Mouse (Mus musculus) spleen, adult 12 weeks (tissue): ENCODE measurements around the gene Sertad4.

Experiments used
- DNase-seq: peaks from one replicate; pipeline ENCODE4 v3.0.0; 2022; ENCODE audit warnings: low spot score

The Sertad4 gene

DNA sequence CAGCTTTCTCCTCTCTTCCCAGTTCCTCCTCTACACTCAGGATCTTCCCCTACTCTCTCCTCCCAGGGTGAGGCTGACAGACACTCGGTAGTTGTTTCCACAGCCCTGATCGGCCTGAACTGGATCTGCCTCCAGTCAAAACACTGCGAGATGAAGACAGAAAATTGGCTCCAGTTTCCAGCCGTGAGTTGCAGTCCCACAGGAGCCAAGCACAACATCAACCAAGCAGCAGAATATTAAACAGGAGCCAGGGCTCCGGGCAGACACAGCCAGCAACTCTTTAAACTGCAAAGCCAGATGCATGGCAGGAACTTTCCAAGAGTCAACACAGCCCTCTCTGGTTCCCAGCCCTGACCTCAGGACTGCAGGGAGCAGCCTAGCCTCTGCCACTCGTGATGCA is 3.9 kb downstream of the Sertad4 start:
- no peak for DNase-seq

GRCm38 (mm10) chr1:192851126-192851525 is 4.4 kb downstream of the Sertad4 start:
- no peak for DNase-seq

GRCm38 (mm10) chr1:192849616-192850015 is 5.9 kb downstream of the Sertad4 start:
- no peak for DNase-seq

- DNase-seq: no peak
Measured at GRCm38 (mm10) chr1:192847254-192847653, 8.3 kb downstream of the Sertad4 start.

DNA sequence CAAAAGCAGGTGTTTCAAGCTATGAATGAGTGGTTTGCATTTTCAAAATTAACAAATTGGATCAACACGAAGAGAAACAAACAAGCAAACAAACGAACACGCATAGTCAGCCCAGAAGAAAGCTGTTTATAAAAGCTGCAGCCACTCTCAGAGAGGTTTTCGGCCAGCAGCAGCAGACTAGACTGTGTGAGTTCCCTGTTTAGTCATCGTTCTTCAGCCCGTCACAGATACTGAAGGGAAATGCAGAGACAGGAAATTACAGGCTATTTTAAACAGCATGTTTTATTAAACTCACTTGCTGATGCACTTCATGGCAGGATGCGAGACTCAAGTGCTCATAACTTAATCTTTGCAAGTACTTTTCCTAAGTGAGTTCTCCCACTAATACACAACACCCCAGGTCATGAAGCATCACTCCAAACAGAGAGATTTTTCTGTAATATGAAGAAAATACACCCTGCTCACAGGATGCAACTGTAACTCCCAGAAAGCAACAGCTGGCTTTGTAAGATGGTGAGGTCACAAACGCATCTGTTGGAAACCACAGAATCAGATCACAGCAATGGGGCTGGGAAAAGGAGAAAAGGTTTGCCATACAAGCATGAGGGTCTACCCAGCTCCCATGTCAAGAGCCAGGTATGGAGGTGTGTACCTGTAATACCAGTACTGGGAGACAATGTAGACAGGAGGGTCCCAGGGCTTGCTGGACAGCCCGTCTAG is 14.3 kb downstream of the Sertad4 start:
- no peak for DNase-seq

GRCm38 (mm10) chr1:192840655-192841054 is 14.9 kb downstream of the Sertad4 start:
- no peak for DNase-seq

DNA sequence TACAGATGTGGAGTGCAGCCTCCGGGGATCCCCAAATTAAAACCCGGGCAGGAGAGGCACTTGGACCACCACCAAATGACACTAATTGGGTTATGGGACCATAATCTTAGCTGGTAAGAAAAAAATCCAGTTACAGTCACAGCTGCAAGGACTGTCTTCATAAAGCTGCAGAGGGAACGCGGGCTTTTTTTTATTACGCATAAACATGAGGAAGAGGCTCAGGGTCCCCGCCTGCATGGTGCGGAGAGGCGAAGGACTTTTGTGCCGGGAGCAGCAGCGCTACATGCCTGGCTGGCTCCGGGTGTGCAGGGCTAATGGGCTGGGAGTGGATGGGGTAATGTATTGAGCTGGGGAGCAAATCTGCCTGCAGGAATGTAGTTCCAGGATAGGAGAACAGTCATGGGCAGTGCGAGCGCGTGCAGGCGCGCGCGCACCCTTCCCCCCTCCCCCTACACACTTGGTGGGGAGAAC is 20.3 kb downstream of the Sertad4 start:
- DNase-seq: no peak

DNA sequence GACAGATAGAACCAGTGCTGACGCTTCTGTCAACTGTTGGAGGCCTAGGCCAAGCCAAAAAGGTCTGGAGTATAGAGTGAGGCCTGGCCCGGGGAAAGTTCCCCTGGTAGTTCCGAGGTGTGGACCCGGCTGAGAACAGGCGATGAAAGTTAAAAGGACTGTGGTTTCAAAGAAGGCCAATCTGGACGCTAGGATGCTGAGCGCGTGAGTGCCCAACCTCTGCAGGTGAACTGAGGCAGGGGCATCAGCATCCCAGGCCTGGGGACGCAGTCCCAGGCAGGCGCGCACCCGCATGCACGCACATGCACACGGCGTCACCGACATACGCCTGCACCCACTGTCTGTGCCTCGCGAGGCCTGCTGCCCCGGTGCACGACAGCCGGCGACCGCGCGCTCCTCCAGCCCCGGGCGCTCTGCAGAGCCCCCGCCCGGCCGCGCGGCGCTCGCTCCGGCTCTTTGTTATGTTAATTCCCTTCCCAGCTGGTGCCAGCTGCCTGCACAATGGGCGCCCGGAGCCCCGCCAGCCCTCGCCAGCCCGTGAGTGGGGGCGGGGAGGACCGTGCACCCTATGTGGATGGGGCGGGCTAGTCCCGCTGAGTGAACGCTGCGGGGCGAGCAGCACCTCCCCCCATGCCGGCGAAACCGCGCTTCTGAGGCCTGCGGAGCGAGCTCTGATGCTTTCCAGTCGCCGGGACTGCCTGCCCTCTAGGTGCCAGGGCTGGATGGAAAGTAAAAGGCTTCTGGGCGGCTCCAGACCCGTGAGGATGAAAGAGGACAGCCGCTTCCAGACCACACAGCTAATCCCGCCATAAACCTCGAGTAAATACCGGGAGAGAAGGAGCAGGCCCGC is 21.0 kb downstream of the Sertad4 start:
- DNase-seq: no peak

GRCm38 (mm10) chr1:192833586-192833985 is 22.0 kb downstream of the Sertad4 start:
- DNase-seq: no peak

DNA sequence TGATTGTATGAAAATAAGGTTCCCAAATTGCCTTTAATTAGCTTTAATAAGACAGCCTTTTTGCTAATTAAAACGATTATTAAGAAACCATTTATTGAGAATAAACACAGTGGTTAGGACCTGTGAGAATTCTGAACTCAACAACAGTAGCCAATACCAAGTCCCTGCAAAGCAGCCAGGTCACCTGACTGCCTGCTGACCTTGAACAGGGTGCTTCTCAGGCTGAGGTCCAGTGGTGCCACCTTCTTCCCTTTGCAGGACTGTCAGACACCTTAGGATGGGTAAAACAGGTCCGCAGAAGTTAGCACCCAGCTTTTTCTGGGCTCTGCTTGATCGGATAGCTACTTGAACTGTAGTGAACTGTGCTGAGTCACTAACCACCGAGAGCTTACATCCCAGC is 22.5 kb downstream of the Sertad4 start:
- DNase-seq: no peak

GRCm38 (mm10) chr1:192832338-192832737 is 23.2 kb downstream of the Sertad4 start:
- DNase-seq: no peak

DNA sequence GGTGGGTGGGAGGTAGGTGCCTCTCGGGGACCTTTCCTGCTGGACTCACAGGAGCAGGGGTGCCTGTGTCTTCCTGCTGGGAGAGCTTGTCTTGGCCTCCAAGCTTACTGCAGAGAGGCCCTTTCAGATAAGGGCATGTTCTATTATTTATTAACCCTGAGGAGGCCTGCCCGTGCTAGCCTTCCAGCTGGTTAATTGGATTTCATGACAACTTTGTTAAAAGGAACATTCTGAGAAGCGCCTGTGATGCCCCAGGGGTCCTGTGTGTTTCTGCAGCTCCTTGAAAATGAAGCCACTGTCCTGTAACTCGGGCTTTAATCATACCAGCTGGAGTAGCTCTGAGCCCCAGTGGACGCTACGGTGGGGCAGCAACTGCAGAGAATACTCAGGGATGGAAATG is 25.1 kb downstream of the Sertad4 start:
- no peak for DNase-seq

- DNase-seq: no peak
Measured at GRCm38 (mm10) chr1:192828928-192829327, 26.6 kb downstream of the Sertad4 start.

- DNase-seq: no peak
Measured at GRCm38 (mm10) chr1:192827955-192828354, 27.6 kb downstream of the Sertad4 start.

GRCm38 (mm10) chr1:192825746-192826145 is 29.8 kb downstream of the Sertad4 start:
- peak; percentile 15 for DNase-seq

- DNase-seq: no peak
Measured at GRCm38 (mm10) chr1:192822652-192823525, 32.7 kb downstream of the Sertad4 start.

GRCm38 (mm10) chr1:192822309-192822651 is 33.3 kb downstream of the Sertad4 start:
- no peak for DNase-seq

GRCm38 (mm10) chr1:192818334-192818733 is 37.2 kb downstream of the Sertad4 start:
- no peak for DNase-seq

GRCm38 (mm10) chr1:192815789-192816188 is 39.8 kb downstream of the Sertad4 start:
- no peak for DNase-seq

DNA sequence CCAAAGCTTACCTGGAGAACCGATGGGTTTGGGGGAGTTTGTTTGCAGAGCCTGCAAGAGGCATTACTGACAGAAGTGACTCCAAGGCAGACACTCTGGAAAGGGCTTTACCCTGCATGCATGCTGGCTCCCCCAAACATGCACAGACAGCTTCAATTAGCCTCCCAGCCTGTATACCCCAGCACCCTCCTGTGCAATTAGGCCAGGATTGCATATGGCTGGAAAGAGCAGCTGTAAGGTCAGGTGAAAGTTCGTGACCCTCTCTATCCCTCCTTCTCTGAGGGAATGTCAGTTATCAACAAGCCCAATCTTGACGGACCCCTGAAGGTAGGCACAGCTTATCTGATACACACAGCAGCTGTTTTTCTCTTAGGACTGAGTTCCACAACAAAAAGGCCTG is 40.9 kb downstream of the Sertad4 start:
- no peak for DNase-seq

GRCm38 (mm10) chr1:192812758-192813157 is 42.8 kb downstream of the Sertad4 start:
- no peak for DNase-seq

- no peak for DNase-seq
Measured at GRCm38 (mm10) chr1:192812290-192812689, 43.3 kb downstream of the Sertad4 start.
